Mouse (Mus musculus): Measurements from ENCODE around the gene Myo1b.

- no peak for TF ChIP-seq POLR2A (IDR thresholded peaks at IDR 0.05; ENCODE audit: insufficient read length, low read depth)
- no peak for TF ChIP-seq MYOD1 (IDR thresholded peaks at IDR 0.05; ENCODE audit: control insufficient read depth in 1 of 3, insufficient read length in 2 of 3, low read depth in 2 of 3)
- TF ChIP-seq MAX (IDR thresholded peaks at IDR 0.05; ENCODE audit: low read depth) = no peak
- TF ChIP-seq USF1 (IDR thresholded peaks at IDR 0.05; ENCODE audit: low read depth) = no peak
- TF ChIP-seq POLR2AphosphoS2 (IDR thresholded peaks at IDR 0.05; ENCODE audit: insufficient read length, low read depth) = no peak
- no peak for TF ChIP-seq CEBPB (IDR thresholded peaks at IDR 0.05; ENCODE audit: insufficient read depth, poor library complexity, severe bottlenecking)
These were observed 150.7 kb downstream of the Myo1b start for GRCm38 (mm10) chr1:51765156-51765555.

Measured in myocyte (in vitro differentiated cells).